Mouse (Mus musculus): Measurements from ENCODE around the gene Zmiz1.

DNA sequence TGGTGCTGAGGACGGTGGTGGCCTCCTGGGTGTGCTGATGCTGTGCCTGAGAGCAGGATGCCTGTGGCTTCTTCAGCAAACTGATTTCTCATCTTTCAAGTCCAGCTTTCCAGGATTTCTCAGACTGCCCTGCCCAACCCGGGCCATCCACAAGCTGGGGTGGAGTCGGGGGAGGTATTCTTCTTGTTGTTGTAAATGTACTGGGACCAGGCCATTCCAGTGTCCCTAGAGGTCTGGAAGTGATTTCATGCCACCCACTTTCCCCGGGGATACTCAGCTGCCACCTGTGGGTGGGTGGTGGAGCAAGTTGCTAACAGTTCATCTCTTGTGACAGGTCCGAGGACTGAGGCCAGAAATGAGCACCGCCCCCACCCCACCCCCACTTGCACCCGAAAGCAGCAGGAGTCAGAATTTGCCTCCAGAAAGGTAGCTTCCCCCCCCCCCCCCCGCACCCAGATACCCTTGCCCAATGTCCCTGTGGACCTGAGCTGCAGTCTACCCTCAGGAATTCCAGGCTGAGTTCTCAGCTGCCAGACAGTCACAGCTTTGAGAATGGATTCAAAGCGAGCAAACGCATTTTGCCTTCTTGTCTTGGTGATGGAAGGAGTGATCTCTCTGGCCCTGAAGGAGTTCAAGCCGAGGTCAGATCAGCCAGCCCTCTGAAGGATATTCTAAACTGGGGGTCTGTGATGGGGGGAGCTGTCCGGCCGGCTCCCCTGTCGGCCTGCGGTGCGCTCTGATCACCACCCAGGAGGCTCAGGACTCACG lies 2.1 kb upstream of the Zmiz1 start:
- TF ChIP-seq CTCF (IDR thresholded peaks at IDR 0.05; ENCODE audit: low read depth, low read length) (no peak), GATA1 (IDR thresholded peaks at IDR 0.05; ENCODE audit: borderline replicate concordance, low read length) (no peak), POLR2AphosphoS5 (IDR thresholded peaks at IDR 0.05; ENCODE audit: insufficient replicate concordance, low read depth, low read length) (no peak)

Measured in G1E (cell line).